Mouse (Mus musculus): ENCODE measurements around the gene Trem3.

GRCm38 (mm10) chr17:48203086-48203485 lies 44.5 kb upstream of the Trem3 start:
- TF ChIP-seq USF1 (IDR thresholded peaks at IDR 0.05; ENCODE audit: low read depth) (no peak), POLR2A (IDR thresholded peaks at IDR 0.05; ENCODE audit: insufficient read length, low read depth) (no peak), CEBPB (IDR thresholded peaks at IDR 0.05; ENCODE audit: insufficient read depth, poor library complexity, severe bottlenecking) (no peak), MAX (IDR thresholded peaks at IDR 0.05; ENCODE audit: low read depth) (no peak), MYOD1 (IDR thresholded peaks at IDR 0.05; ENCODE audit: control insufficient read depth in 1 of 3, insufficient read length in 2 of 3, low read depth in 2 of 3) (no peak), POLR2AphosphoS2 (IDR thresholded peaks at IDR 0.05; ENCODE audit: insufficient read length, low read depth) (no peak), E2F4 (IDR thresholded peaks at IDR 0.05; ENCODE audit: insufficient read depth) (no peak), MYOG (IDR thresholded peaks at IDR 0.05; ENCODE audit: control insufficient read depth in 1 of 3, insufficient read depth in 1 of 3, insufficient read length in 2 of 3, low read depth in 2 of 3) (no peak), TCF12 (IDR thresholded peaks at IDR 0.05; ENCODE audit: insufficient read depth, poor library complexity, severe bottlenecking) (no peak), REST (IDR thresholded peaks at IDR 0.05; ENCODE audit: insufficient read depth, insufficient read length) (no peak), TCF3 (IDR thresholded peaks at IDR 0.05; ENCODE audit: insufficient read length, low read depth) (no peak)
